Mouse (Mus musculus): ENCODE data around the gene Magea2. TPM values are rescaled to one million over a fixed set of nuclear protein-coding genes. Genes with fewer than 3 reads are reported as not detected.
"Not testable (repeated sequence)": the region's sequence is repeated elsewhere in the genome, so short reads cannot be mapped to it uniquely, and the experiment has no call there.

Gene Magea2
- polyA plus RNA-seq (2015; fragmentation: Nextera tagmentation; extraction: Ambion mirVana), result not detected in 2 replicates

GRCm38 (mm10) chrX:155093566-155093965 lies at the start of gene Magea2:
Gene Magea2 (minus strand): TSS chrX:155093666.
- not testable (repeated sequence) for H3K4me1 ChIP-seq (ENCODE audit: control insufficient read depth, insufficient read depth, low read length); H3K9me3 ChIP-seq (replicated peaks; ENCODE audit: control insufficient read depth, low read length); H3K9ac ChIP-seq (ENCODE audit: low read length); H3K27ac ChIP-seq (ENCODE audit: low read length); H3K27me3 ChIP-seq (ENCODE audit: control insufficient read depth, insufficient read depth, low read length); H3K36me3 ChIP-seq (ENCODE audit: control insufficient read depth, insufficient read depth, low read length); H3K4me3 ChIP-seq (replicated peaks; ENCODE audit: low read length); ATAC-seq (ENCODE audit: insufficient read depth, low FRiP score); H3K4me2 ChIP-seq (ENCODE audit: low read depth, low read length)
- WGBS, result 76% methylated on average over 3 of the region's 4 CpGs

DNA sequence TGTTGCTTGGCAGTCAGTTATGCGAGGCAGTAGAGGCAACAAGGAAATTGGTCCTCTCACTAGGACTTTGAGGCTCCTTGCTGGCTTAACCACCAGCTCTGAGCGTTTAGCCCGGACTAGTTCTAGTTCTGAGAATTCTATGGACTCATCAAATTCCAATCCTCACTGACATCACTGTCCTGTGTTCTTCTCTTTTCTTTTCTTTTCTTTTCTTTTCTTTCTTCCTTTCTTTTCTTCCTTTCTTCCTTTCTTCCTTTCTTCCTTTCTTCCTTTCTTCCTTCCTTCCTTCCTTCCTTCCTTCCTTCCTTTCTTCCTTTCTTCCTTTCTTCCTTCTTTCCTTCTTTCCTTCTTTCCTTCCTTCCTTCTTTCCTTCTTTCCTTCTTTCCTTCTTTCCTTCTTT lies 34.8 kb upstream of the Magea2 start, which contains the start of gene Cldn34b2:
Cldn34b2 (minus strand) TSS at position 101 of the 400 bp plus-strand sequence.
- H3K4me2 ChIP-seq (ENCODE audit: low read depth, low read length); H3K36me3 ChIP-seq (ENCODE audit: control insufficient read depth, insufficient read depth, low read length); H3K27me3 ChIP-seq (ENCODE audit: control insufficient read depth, insufficient read depth, low read length); H3K27ac ChIP-seq (ENCODE audit: low read length); H3K4me3 ChIP-seq (replicated peaks; ENCODE audit: low read length); H3K4me1 ChIP-seq (ENCODE audit: control insufficient read depth, insufficient read depth, low read length); H3K9me3 ChIP-seq (replicated peaks; ENCODE audit: control insufficient read depth, low read length); ATAC-seq (ENCODE audit: insufficient read depth, low FRiP score); H3K9ac ChIP-seq (ENCODE audit: low read length): not testable (repeated sequence)
- 84% methylated on average over 3 of the region's 3 CpGs for WGBS

- no peak for ATAC-seq (ENCODE audit: insufficient read depth, low FRiP score)
- Histone ChIP-seq H3K27ac (ENCODE audit: low read length) (no peak overlapping the region), H3K4me3 (replicated peaks; ENCODE audit: low read length) (no peak overlapping the region), H3K4me2 (ENCODE audit: low read depth, low read length) (no peak overlapping the region), H3K9ac (ENCODE audit: low read length) (no peak overlapping the region), H3K9me3 (replicated peaks; ENCODE audit: control insufficient read depth, low read length) (no peaks in the 10 kb centered on the region), H3K4me1 (ENCODE audit: control insufficient read depth, insufficient read depth, low read length) (no peaks in the 10 kb centered on the region), H3K27me3 (ENCODE audit: control insufficient read depth, insufficient read depth, low read length) (no peaks in the 10 kb centered on the region), H3K36me3 (ENCODE audit: control insufficient read depth, insufficient read depth, low read length) (no peaks in the 10 kb centered on the region)
These were observed 4.6 kb upstream of the Magea2 start for GRCm38 (mm10) chrX:155098024-155098423.

GRCm38 (mm10) chrX:155089693-155090092 lies 3.8 kb downstream of the Magea2 start, which contains the start of gene Magea1:
Gene Magea1 (minus strand): TSS chrX:155089793.
- H3K36me3 ChIP-seq (ENCODE audit: control insufficient read depth, insufficient read depth, low read length); H3K27ac ChIP-seq (ENCODE audit: low read length); H3K27me3 ChIP-seq (ENCODE audit: control insufficient read depth, insufficient read depth, low read length); H3K4me2 ChIP-seq (ENCODE audit: low read depth, low read length); H3K4me1 ChIP-seq (ENCODE audit: control insufficient read depth, insufficient read depth, low read length); H3K9me3 ChIP-seq (replicated peaks; ENCODE audit: control insufficient read depth, low read length); ATAC-seq (ENCODE audit: insufficient read depth, low FRiP score); H3K9ac ChIP-seq (ENCODE audit: low read length); H3K4me3 ChIP-seq (replicated peaks; ENCODE audit: low read length): not testable (repeated sequence)
- WGBS, result 83% methylated on average over 1 of the region's 2 CpGs

DNA sequence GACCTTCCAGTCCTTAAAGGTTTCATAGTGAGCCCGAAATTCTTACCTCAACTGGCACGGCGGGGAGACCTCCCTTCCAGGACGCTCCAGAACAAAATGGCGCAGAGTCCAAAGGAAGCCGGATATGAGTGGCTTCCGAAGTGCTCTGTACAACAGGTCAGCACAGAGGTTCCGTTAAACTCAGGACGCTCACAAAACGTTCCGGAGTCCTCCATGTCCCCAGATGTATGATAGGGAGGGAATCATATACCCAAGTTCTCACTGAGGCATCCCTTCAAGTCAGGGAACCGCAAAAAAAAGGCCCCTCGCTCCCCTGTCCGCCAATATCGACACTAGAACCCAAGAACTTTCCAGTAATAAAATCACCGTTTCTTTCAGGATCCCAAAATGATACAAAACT lies 30.4 kb downstream of the Magea2 start, which contains the start of gene Magea5:
Magea5 (minus strand) TSS at position 101 of the 400 bp plus-strand sequence.
- ATAC-seq (ENCODE audit: insufficient read depth, low FRiP score); H3K9me3 ChIP-seq (replicated peaks; ENCODE audit: control insufficient read depth, low read length); H3K27me3 ChIP-seq (ENCODE audit: control insufficient read depth, insufficient read depth, low read length); H3K36me3 ChIP-seq (ENCODE audit: control insufficient read depth, insufficient read depth, low read length); H3K4me2 ChIP-seq (ENCODE audit: low read depth, low read length); H3K4me3 ChIP-seq (replicated peaks; ENCODE audit: low read length); H3K9ac ChIP-seq (ENCODE audit: low read length); H3K27ac ChIP-seq (ENCODE audit: low read length); H3K4me1 ChIP-seq (ENCODE audit: control insufficient read depth, insufficient read depth, low read length): not testable (repeated sequence)
- WGBS, result 91% methylated on average over 12 of the region's 16 CpGs

GRCm38 (mm10) chrX:154995750-154996149 lies 97.7 kb downstream of the Magea2 start, which contains the start of gene Magea8:
Gene Magea8 (minus strand): TSS chrX:154995850.
- not testable (repeated sequence) for H3K4me2 ChIP-seq (ENCODE audit: low read depth, low read length); H3K27ac ChIP-seq (ENCODE audit: low read length); H3K4me1 ChIP-seq (ENCODE audit: control insufficient read depth, insufficient read depth, low read length); H3K9ac ChIP-seq (ENCODE audit: low read length); H3K36me3 ChIP-seq (ENCODE audit: control insufficient read depth, insufficient read depth, low read length); H3K9me3 ChIP-seq (replicated peaks; ENCODE audit: control insufficient read depth, low read length); H3K4me3 ChIP-seq (replicated peaks; ENCODE audit: low read length); H3K27me3 ChIP-seq (ENCODE audit: control insufficient read depth, insufficient read depth, low read length); ATAC-seq (ENCODE audit: insufficient read depth, low FRiP score)
- 88% methylated on average over 9 of the region's 11 CpGs for WGBS

Other genes with a start within 250 kb of the Magea2 start
- gene Cldn34b1, start 203.4 kb downstream of the Magea2 start, polyA plus RNA-seq (2015; fragmentation: Nextera tagmentation; extraction: Ambion mirVana), result not detected in 2 replicates
- gene Magea6, start 157.7 kb downstream of the Magea2 start, polyA plus RNA-seq (2015; fragmentation: Nextera tagmentation; extraction: Ambion mirVana), result not detected in 2 replicates
- gene Magea3, start 144.2 kb downstream of the Magea2 start, polyA plus RNA-seq (2015; fragmentation: Nextera tagmentation; extraction: Ambion mirVana), result not detected in 2 replicates
- gene Magea8, start 97.8 kb downstream of the Magea2 start, polyA plus RNA-seq (2015; fragmentation: Nextera tagmentation; extraction: Ambion mirVana), result not detected in 2 replicates
- not detected in 2 replicates for gene Magea5, start 30.5 kb downstream of the Magea2 start, polyA plus RNA-seq (2015; fragmentation: Nextera tagmentation; extraction: Ambion mirVana)
- not detected in 2 replicates for gene Magea1, start 3.9 kb downstream of the Magea2 start, polyA plus RNA-seq (2015; fragmentation: Nextera tagmentation; extraction: Ambion mirVana)
- not detected in 2 replicates for gene Cldn34b2, start 34.7 kb upstream of the Magea2 start, polyA plus RNA-seq (2015; fragmentation: Nextera tagmentation; extraction: Ambion mirVana)
- 191 and 213 TPM in 2 replicates for gene Sat1, start 122.8 kb upstream of the Magea2 start, polyA plus RNA-seq (2015; fragmentation: Nextera tagmentation; extraction: Ambion mirVana)
- gene Acot9, start 168.8 kb upstream of the Magea2 start, polyA plus RNA-seq (2015; fragmentation: Nextera tagmentation; extraction: Ambion mirVana), result 38.2 and 39.5 TPM in 2 replicates
- gene Prdx4, start 247.1 kb upstream of the Magea2 start, polyA plus RNA-seq (2015; fragmentation: Nextera tagmentation; extraction: Ambion mirVana), result 279 and 329 TPM in 2 replicates